Mouse (Mus musculus): ENCODE measurements around the gene Aasdh.

GRCm38 (mm10) chr5:76828527-76829240, 76.6 kb downstream of the Aasdh start:
- TF ChIP-seq POLR2A (IDR thresholded peaks at IDR 0.05; ENCODE audit: control insufficient read depth, extremely low read depth, insufficient read depth, low read length, poor library complexity) (no peak), CTCF (IDR thresholded peaks at IDR 0.05; ENCODE audit: borderline replicate concordance, control insufficient read depth, extremely low read depth, insufficient read depth, low read length, poor library complexity) (no peak)
